Mouse (Mus musculus): ENCODE data around the gene Fgfr2.

The Fgfr2 gene

GRCm38 (mm10) chr7:132105326-132105725, 1017.8 kb downstream of the Fgfr2 start:
- no peak for DNase-seq (ENCODE audit: low spot score in 2 of 2)

DNA sequence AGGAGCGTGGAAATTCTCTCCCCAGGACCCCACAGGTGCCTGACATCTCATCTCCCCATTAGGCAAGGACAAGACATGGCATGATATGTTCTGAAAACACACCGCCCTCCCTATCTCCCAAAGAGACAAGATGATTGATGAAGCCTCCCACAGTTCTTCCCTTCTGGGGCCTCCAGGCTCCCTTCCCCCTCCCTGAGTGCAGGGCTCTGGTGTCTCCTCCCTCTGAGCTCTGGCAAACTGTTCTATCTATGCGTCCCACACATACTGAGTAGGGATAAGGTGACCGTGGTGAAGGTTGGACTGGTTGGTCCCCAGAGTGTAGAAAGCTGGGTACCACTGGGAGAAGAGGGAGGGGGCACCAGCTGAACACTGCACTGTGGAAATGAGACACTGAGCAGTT, 1024.7 kb downstream of the Fgfr2 start:
- DNase-seq (ENCODE audit: low spot score in 2 of 2) = no peak

GRCm38 (mm10) chr7:132094666-132095065, 1028.5 kb downstream of the Fgfr2 start:
- no peak for DNase-seq (ENCODE audit: low spot score in 2 of 2)

GRCm38 (mm10) chr7:132091551-132091950, 1031.6 kb downstream of the Fgfr2 start:
- no peak for DNase-seq (ENCODE audit: low spot score in 2 of 2)

GRCm38 (mm10) chr7:132088606-132089005, 1034.5 kb downstream of the Fgfr2 start:
- no peak for DNase-seq (ENCODE audit: low spot score in 2 of 2)

- no peak for DNase-seq (ENCODE audit: low spot score in 2 of 2)
Observed at GRCm38 (mm10) chr7:132088181-132088580, 1035.0 kb downstream of the Fgfr2 start.

GRCm38 (mm10) chr7:132075825-132076224, 1047.3 kb downstream of the Fgfr2 start:
- DNase-seq (ENCODE audit: low spot score in 2 of 2) = no peak

DNA sequence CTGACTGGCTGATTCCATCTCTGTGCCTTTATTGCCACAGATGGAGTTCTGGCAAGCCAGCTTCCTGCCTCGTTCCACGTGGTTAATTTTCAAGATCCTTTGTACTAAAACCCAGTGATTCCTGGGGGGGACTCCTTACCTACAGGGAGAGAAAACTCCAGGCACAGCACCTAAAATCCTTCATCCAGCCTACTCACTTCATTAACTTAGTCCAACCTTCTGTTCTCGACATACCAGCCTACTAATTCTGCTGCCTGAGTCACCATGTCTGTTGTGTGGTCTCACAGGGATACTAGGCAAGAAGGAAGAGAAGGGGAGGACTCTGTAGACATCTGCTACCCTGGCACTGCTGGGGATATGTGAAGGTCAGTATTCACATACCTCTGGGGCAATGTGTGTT, 1048.6 kb downstream of the Fgfr2 start:
- DNase-seq (ENCODE audit: low spot score in 2 of 2) = no peak

DNA sequence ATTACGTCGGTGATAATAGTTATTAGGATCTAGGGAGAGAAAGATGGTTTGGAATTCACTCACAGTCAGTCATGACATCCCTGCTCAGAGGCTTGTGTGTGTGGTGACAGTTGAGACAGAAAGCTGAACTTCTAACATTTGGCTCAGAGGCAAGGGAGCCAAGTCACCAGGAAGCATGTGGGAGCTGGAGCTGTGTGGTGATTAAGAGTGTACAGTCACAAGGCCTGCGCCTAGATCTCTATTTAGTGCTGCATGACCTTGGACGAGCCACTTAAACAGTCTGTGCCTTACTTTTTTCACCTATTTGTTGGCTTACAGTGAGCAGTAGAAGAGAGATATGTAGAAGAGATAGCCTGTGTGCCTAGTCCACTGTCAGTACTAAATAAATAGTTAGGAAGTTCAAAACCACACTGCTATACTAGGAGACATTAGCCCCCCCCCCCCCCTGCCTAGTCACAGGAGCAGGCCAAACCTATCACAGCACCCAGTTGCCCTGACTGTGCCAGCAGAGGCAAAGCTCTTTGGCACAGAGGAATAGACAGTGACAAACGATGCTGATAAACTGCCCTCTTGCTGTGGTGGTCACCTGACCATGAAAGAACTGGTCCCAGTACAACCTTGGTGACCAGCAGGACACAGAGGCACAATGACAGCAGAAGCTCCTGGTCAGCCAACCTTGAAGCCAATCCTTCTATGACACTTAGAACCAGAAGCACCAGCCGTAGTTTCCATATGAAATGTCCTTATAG, 1052.1 kb downstream of the Fgfr2 start:
- DNase-seq (ENCODE audit: low spot score in 2 of 2) = no peak

GRCm38 (mm10) chr7:132067951-132068350, 1055.2 kb downstream of the Fgfr2 start:
- no peak for DNase-seq (ENCODE audit: low spot score in 2 of 2)

- no peak for DNase-seq (ENCODE audit: low spot score in 2 of 2)
Observed at GRCm38 (mm10) chr7:132067511-132067910, 1055.6 kb downstream of the Fgfr2 start.

DNA sequence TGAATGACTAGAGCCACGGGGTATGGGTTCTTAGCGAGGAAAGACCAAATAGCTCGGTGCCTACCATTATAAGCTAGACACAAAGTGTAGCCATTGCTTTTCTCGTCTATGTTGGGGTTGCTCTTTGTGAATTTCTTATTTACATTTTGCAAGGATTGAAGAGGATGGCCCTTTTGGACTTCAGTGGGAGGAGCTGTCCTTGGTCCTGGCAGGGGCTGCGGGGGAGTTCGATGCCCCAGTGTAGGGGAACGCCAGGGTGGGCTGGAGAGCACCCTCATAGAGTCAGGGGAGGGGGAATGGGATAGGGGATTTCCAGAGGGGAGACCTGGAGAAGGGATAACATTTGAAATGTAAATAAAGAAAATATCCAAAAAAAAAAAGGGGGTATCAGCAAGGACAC, 1063.0 kb downstream of the Fgfr2 start:
- DNase-seq (ENCODE audit: low spot score in 2 of 2) = no peak

- DNase-seq (ENCODE audit: low spot score in 2 of 2) = no peak
Observed at GRCm38 (mm10) chr7:132056565-132056964, 1066.6 kb downstream of the Fgfr2 start.

DNA sequence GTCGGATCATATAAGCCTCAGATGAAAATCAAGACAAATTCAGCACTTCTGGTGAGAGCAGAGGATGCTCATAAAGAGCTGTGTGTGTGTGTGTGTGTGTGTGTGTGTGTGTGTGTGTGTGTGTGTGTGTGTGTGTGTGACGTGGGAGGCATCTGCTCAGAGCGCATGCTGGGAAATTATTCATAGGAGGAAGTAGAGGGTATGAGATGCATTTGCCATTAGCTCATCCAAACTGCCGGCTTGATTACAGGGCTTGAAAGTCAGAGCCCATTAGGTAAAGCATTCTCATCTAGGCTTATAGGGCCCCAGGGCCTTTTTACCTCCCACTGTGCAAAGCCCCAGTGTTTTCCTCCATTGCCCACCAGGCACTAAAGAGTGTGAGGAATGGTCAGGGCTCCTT, 1076.5 kb downstream of the Fgfr2 start:
- no peak for DNase-seq (ENCODE audit: low spot score in 2 of 2)

DNA sequence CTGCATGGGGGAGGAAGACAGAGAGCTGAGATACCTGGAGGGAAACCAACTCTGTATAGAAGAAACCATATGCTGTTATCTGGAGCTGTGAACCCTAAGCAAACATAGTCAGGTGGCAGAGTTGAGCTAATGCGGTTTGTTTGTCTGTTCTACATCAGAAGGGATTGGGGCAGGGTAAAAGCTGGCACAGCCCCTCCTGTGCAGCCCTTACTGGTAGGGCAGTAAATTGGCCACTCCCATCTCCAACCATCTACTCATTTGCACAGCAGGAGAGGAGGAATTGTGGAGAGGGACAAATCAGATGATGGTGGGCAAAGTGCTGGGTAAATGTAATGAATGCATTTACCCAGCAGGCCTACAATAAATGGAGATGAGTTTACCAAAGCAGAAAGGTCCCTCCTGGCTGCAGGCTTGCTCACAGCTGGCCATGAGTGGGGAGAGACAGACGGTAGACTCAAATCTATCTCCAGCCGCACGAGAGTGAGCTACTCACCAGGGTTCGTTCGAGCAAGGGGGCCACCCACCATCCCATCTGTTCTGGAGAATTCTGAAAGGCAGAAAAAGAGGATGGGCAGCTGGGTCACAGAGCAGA, 1091.1 kb downstream of the Fgfr2 start:
- no peak for DNase-seq (ENCODE audit: low spot score in 2 of 2)

DNA sequence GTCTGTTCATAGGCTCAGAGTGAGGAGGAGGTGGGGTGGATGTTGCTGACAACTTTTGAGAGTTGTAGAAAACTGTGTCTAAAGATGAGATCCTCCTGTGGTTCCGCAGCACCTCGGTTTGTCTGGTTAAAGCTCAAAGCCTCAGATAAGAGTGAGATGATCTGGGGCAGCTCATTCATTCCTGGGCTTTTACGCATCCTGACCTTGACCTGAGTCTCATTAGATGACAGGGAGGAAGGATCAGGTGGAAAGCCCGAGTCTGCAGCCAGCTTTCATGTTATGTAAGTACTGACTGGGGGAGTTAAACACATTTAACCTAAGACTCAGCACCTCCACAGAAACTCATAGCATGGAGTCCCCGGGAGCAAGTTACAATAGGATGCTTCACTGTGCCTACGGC, 1096.5 kb downstream of the Fgfr2 start:
- DNase-seq (ENCODE audit: low spot score in 2 of 2) = no peak

GRCm38 (mm10) chr7:132025591-132025990, 1097.6 kb downstream of the Fgfr2 start:
- DNase-seq (ENCODE audit: low spot score in 2 of 2) = no peak

DNA sequence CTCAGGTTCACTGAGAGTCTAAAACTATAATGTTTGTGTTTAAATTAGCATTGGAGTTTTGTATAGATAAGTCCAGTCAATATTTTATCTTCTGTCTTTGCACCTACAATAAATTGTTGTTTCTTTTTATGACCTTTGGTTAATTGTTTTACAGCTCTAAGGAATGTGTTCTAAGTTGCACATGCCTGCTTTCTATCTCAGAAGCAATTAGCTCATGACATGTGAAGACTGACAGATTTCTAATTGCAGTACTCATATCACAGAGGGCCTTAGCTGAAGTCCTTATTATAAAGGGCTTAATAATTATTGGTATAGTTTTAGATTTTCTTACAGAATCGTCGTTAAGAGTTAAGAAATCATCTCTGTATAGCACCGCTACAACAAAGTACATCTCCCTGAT, 1107.2 kb downstream of the Fgfr2 start:
- no peak for DNase-seq (ENCODE audit: low spot score in 2 of 2)

DNA sequence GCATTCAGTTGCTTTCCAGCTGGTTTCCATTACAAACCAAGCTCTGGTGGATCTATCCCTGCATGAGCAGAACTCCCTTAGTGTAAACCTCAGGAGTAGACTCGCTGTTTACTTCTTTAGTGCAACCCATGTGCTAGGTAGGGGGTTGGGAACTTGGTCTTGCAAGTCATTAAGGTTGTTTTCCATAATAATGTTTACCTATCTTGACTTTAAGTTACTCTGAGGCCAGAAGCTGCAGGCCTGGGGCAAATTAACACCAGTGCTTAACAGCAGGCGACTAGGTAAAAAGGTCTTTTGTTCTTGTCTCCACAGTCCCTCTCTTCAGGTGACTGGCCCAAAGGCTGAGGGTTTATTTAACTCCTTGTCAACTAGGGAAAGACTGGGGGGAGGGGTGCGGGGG, 1108.0 kb downstream of the Fgfr2 start:
- no peak for DNase-seq (ENCODE audit: low spot score in 2 of 2)

DNA sequence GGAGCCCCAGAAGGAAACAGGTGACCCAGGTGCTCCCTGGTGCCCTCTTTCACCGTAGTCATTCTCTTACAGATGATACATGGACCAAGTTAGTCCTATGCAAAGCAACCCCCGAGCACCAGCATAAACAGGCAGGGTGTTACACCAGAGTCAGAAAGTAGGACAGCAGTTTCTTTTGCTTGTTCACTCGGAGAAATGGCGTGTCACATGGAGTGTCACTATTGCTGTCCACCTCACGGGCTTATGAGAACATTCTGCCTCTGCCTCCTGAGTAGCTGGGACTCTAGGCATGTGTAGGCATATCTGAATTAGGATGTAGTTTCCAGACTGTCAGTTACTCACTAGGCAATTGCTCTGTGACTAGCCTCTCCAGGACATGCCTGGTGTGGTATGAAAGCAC, 1109.2 kb downstream of the Fgfr2 start:
- DNase-seq (ENCODE audit: low spot score in 2 of 2) = no peak

DNA sequence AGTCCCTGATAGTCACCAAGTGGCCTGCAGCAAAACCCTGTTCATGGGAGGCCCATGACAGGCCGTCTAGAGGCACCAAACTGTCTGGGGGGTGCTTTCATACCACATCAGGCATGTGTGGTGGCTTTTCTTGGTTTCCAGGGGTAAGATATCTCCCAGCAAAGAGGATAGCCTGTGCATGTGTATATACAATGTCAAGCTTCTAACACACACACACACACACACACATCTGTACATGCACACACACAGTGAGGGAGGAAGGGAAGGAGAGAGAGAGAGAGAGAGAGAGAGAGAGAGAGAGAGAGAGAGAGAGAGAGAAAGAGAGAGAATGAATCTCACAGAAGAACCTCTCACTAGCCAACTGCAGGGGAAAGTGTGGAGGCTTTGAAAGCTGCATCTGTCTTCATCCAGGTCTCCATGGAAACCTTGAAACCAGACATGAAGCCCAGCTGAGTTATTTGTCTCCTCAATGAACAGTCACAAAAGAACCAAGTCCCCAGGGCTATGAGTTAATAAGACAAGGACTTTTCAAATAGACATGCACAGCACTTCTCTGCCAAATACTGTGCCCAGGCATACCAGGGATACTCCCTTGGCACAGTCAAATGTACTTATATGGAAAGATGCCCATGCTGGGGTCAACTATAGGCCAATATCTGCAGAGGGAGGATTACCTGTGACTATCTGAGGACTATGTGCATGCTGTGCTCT, 1110.0 kb downstream of the Fgfr2 start:
- no peak for DNase-seq (ENCODE audit: low spot score in 2 of 2)

GRCm38 (mm10) chr7:132009002-132009401, 1114.1 kb downstream of the Fgfr2 start:
- DNase-seq (ENCODE audit: low spot score in 2 of 2) = no peak
